Mouse (Mus musculus): ENCODE results near the gene 2900026A02Rik.

Gene 2900026A02Rik

GRCm38 (mm10) chr5:113221147-113221865 is at the start of gene 2900026A02Rik:
TSS of gene 2900026A02Rik (minus strand) at chr5:113221236.
- DNase-seq (ENCODE audit: low spot score), result peak; percentile 78

GRCm38 (mm10) chr5:113270043-113270442 is 49.0 kb upstream of the 2900026A02Rik start:
- no peak for DNase-seq (ENCODE audit: low spot score)

DNA sequence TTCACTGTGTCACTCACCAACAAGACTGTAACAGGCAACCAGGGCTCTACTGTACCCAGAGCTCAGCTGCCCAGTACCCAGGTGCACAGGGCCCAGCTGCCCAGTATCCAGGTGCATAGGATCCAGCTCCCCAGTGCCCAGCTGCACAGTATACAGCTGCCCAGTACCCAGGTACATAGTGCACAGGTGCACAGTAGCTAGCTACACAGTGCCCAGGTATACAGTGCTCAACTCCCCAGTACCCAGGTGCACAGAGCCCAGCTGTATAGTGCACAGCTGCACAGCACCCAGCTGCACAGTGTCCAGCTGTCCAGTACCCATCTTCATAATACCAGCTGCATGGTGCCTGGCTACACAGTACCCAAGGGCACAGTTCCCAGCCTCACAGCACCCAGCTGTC is 47.2 kb upstream of the 2900026A02Rik start:
- DNase-seq (ENCODE audit: low spot score), result no peak

GRCm38 (mm10) chr5:113265637-113266036 is 44.6 kb upstream of the 2900026A02Rik start:
- no peak for DNase-seq (ENCODE audit: low spot score)

GRCm38 (mm10) chr5:113250806-113251205 is 29.8 kb upstream of the 2900026A02Rik start:
- DNase-seq (ENCODE audit: low spot score), result no peak

DNA sequence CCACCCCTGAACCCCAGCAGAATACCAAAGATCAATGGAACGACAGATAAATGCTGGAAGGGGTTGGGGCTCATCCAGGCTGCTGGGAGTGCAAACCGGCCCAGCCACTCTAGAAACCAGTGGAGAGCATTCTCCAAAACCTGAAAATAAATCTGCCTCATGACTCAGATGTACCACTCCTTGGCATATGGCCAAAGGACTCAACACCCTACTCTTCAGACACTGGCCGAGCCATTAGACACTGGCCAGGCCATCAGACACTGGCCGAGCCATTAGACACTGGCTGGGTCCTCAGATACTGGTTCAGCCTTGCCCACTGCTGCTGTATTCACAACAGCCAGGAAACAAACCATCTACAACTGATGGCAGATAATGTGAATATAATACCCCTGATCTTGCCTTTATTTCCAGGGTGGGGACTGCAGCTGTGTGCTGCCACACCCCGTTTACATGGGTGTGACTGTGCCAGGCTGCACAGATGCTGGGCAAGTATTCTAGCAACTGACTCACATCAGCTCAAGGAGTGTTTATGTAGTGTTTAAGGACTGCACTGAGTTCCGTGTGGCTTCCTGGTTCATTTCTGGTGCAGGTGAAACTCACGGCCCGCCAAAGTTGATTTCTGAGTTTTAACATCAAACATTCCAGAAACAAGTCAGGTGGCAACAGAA is 28.4 kb upstream of the 2900026A02Rik start:
- DNase-seq (ENCODE audit: low spot score), result no peak

- no peak for DNase-seq (ENCODE audit: low spot score)
Observed at GRCm38 (mm10) chr5:113230196-113230595, 9.2 kb upstream of the 2900026A02Rik start.

DNA sequence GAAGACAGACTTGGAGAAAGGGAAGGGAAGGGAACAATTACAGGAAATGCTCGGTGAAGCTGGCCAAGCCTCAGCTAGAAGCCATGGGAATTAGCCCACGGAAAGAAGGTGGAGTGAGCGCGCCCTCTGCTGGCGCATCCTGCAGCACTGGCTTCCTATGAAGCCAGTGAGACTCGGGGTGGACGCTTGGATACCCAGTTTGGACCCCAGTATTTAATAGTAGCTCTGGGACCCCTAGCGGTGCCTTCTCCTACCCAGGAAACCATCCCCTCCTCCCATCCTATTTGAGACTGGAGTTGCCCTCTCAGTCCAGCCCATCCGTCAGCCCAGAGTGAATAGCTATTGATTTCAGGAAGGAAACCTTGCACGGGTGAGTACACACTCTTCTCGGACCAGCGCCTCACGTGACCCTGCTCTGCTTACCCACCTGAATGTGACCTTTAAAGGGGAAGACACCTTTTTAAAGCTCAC is 5.6 kb upstream of the 2900026A02Rik start, which contains the start of gene Tmem211:
Gene Tmem211 (plus strand): TSS at position 278 of the 471 bp plus-strand sequence.
- peak; percentile 86 for DNase-seq (ENCODE audit: low spot score)

DNA sequence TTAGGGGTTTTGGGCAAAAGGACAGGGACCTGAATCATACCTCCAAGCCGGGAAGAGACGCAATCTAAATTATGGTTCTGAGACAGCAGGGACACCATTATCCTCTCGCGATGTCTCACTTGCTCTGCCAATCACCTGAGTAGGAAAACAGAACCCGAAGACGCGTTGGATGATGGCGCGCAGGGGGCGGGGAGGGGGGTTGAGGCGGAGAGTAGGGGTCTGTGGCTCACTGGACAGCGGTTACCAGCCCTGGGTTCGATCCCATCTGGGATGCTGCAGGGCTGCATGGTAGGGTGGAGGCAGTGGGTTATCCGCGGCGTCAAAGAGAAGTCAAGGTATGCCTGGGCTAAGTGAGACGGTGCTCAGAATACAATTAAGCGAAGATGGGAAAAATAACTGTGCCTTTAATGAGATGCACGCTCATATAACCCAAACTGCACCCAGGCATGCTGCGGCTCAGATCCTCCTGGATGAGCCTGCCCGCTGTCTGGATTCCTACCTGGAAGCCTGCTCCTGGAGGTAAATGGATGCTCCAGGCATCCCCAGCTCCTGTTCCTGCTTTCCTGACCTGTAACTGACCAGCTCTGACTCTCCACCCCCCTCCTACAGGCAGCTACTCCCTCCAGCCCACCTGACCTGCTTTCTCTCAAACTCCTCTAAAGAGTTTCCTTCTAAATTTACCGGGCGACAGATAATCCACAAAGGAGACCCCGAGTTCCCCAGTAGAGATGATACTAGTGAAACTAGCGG is 4.8 kb upstream of the 2900026A02Rik start:
- no peak for DNase-seq (ENCODE audit: low spot score)

DNA sequence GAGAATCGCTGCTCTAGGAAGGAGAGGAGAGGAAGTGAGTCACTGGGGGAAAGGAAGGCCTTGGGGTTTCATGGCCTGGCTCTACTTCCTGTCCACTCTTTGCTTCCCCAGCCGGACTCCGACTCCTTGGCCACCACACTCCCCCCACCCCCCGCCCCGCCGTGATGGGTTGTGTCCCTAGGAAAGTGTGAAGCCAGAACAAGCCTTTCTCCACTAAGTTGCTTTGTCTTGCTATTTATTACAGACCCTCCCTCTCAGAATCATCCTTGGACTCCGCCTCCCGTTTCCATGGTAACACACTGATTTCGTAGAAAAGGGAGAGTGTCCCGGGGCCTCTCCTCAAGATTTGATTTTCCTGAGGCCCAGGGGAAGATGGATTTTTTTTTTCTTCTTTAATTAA is 4.2 kb upstream of the 2900026A02Rik start:
- no peak for DNase-seq (ENCODE audit: low spot score)

DNA sequence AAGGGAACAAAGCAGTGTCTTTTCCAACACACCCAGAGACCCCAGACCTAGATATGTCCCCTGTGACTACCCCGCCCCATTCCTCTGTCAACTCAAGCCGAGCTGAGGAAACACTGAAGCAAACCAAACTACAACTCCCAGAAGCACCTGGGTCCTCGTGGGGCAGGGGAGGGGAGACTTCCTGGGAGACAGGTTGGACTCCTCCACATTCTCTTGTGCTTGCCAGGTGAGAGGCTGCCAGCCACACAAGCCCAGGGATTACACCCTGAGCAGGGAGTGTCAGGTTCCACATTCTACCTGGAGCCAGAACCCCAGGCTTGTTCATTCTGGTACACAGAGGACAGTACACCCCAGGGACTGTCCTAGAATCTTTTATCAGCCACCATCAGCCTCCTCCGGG is 2.9 kb upstream of the 2900026A02Rik start:
- DNase-seq (ENCODE audit: low spot score), result no peak

- no peak for DNase-seq (ENCODE audit: low spot score)
Observed at GRCm38 (mm10) chr5:113220383-113221146, 471 bp downstream of the 2900026A02Rik start.

GRCm38 (mm10) chr5:113219876-113220275 is 1.2 kb downstream of the 2900026A02Rik start:
- no peak for DNase-seq (ENCODE audit: low spot score)

- DNase-seq (ENCODE audit: low spot score), result no peak
Observed at GRCm38 (mm10) chr5:113219450-113219849, 1.6 kb downstream of the 2900026A02Rik start.

DNA sequence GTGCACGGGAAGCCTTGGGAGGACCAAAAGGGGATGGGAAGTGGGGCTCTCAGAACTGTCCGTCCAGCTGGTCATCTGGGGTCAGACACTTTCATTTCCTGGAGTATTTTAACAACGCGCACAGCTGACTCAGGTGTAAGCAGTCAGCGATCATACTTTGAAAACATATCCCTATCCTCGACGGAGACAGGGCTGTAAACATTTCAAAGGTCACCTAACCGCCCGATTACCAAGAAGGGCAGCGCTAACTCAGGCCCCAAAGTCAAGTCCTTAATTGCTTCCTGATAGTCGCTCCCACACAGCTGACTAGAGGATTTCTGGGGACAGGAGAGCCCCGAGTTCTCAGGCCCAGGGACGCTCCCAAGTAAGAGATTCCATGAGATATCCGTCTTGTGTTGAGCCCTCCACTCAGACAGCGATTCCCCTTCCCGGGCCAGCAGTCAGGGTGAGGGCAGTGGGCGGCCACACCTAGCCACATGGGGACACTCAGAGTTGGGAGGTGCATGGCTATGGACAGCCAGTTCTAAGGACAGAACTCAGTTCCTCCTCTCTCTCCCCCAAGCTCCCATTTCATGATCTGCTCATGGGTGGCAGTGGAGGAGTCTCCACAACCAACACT is 2.3 kb downstream of the 2900026A02Rik start:
- DNase-seq (ENCODE audit: low spot score), result no peak

GRCm38 (mm10) chr5:113217076-113217475 is 4.0 kb downstream of the 2900026A02Rik start:
- no peak for DNase-seq (ENCODE audit: low spot score)

DNA sequence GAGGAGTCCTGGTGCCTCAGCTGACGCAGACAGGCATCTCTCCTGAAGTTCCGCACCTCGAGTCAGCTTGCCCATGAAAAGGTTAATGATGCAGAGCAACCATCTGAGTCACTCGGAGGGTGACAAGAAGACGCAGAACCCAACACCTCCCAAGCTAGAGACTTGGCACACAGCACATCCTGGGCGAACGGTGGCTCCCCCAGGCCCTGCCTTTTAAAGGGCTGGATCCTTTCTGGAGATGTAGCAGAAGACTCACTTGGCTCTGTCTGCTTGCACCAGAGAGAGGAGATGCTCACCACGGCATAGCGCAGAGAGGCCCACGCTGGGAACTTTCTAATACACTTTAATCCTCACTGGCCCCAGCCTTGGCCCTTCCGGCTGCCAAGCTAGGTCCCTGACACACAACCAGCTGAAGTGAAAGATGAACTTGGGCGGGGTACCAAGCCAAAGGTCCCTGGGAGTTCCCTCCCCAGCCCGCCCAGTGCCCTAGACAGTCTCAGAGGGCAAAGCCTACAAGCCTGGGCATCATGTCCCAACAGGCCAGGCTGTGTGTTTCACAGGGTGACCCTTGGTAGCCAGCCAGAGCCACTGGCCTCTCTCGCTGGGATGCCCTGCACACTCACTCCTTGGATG is 4.6 kb downstream of the 2900026A02Rik start:
- no peak for DNase-seq (ENCODE audit: low spot score)

DNA sequence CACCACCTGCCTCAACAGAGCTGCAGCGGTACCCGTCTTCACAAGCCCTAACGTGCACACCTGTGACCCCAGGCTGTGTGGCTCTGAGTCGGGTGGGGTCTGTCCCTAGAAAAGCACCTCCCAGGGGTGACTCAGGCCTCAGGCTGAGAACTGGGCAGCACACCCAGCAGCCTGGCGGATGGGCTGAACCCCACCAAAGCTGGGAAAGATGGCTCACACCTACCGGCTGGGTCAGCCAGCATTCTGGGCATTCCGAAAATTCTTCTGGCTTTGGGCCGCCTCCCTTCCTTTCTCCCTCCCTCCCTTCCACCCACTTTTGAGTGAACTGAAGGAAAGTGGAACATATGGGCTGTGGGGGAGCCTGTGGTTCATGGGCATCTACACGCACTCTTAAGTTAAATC is 5.4 kb downstream of the 2900026A02Rik start:
- no peak for DNase-seq (ENCODE audit: low spot score)

- DNase-seq (ENCODE audit: low spot score), result no peak
Observed at GRCm38 (mm10) chr5:113214455-113214854, 6.6 kb downstream of the 2900026A02Rik start.

DNA sequence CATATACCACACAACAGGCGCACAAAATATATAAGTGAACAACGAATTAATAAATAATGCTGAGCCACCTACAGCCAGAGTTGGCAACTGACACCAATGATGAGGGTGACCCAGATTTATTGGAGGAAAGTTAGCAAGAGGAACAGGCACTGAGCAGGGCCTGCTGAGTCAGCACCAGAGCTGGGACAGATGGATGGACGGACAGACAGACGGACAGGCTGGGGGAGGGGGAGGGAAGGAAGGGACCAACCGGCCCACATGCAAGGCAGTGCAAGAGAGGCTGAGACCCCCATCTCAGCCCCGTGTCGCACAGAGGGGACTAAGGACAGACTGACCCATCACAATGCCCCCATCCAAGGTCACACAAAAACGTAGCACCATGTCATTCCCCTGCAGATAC is 7.0 kb downstream of the 2900026A02Rik start:
- DNase-seq (ENCODE audit: low spot score), result no peak
